Comparison of ENCODE assay signal across 8 mouse cellular contexts in the genomic region with DNA sequence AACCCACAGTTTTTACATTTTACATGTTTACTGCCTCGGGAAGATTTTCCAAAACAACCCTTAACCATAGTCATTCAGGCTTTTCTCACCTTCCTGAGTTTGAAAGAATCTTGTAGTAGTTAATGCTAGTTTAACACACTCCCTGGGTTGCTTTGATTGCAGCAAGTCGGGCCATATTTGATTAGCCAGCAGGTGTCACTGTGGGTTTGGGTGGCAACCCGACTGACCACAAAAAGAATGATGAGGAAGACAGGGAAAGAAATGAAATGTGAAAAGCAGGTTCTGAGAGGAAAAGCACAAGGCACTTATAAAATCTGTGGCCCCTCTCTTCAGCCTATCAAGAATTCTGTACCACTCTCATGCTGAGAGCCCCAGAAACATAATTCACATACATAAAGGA.
DNase-seq lines count a peak whose midpoint lies in the region; ATAC-seq and TF ChIP-seq lines count a peak whose summit lies in the region.

No protein-coding gene starts in this region.

- peak; percentile 54 for TF ChIP-seq CTCF in E14TG2a.4 (conservative IDR thresholded peaks at IDR 0.05; ENCODE audit: low read length)
- TF ChIP-seq CTCF in lung, postnatal 0 days (IDR thresholded peaks at IDR 0.05), result peak; percentile 87
- peak; percentile 93 for TF ChIP-seq CTCF in stomach, postnatal 0 days (IDR thresholded peaks at IDR 0.05; ENCODE audit: low read depth)

- no peak for ATAC-seq in lung, postnatal 0 days
- ATAC-seq in stomach, postnatal 0 days (ENCODE audit: low FRiP score, low TSS enrichment), result no peak

- WGBS in lung, postnatal 0 days, result 3% methylated on average over 3 of the region's 3 CpGs
- WGBS in stomach, postnatal 0 days, result 3% methylated on average over 3 of the region's 3 CpGs

- H3K4me3 ChIP-seq in E14TG2a.4 (replicated peaks; ENCODE audit: low read length), result no peak overlapping the region
- H3K4me3 ChIP-seq in lung, postnatal 0 days (ENCODE audit: low read depth, low read length), result no peak overlapping the region
- H3K4me3 ChIP-seq in stomach, postnatal 0 days (ENCODE audit: low read depth, low read length), result no peak overlapping the region

- peak; percentile 75 for DNase-seq in 3T3-L1 (ENCODE audit: low read depth, low spot score)
- peak; percentile 34 to 50 for DNase-seq in cerebellum, adult 18-20 months
- DNase-seq in gastrocnemius, adult 18-20 months (ENCODE audit: low spot score), result peak; percentile 69
- DNase-seq in kidney, postnatal 4 days, result peak; percentile 87
- peak; percentile 76 for DNase-seq in lung, postnatal 0 days (ENCODE audit: low spot score)
- DNase-seq in stomach, postnatal 0 days (ENCODE audit: low spot score), result peak; percentile 75
- DNase-seq in thymus, adult 18-20 months, result no peak

- H3K27ac ChIP-seq in lung, postnatal 0 days (ENCODE audit: low read length), result no peak overlapping the region
- no peak overlapping the region for H3K27ac ChIP-seq in stomach, postnatal 0 days (replicated peaks)

- H3K4me2 ChIP-seq in lung, postnatal 0 days (replicated peaks; ENCODE audit: low read depth, low read length), result no peak overlapping the region
- no peak overlapping the region for H3K4me2 ChIP-seq in stomach, postnatal 0 days (replicated peaks; ENCODE audit: low read depth)

- no peak overlapping the region for H3K9ac ChIP-seq in lung, postnatal 0 days (replicated peaks; ENCODE audit: low read depth)
- no peak overlapping the region for H3K9ac ChIP-seq in stomach, postnatal 0 days (ENCODE audit: low read length)

- no peaks in the 10 kb centered on the region for H3K9me3 ChIP-seq in E14TG2a.4 (ENCODE audit: low read length)
- no peaks in the 10 kb centered on the region for H3K9me3 ChIP-seq in lung, postnatal 0 days (ENCODE audit: low read length)
- no peaks in the 10 kb centered on the region for H3K9me3 ChIP-seq in stomach, postnatal 0 days (ENCODE audit: control insufficient read depth, low read length)

- H3K36me3 ChIP-seq in E14TG2a.4 (ENCODE audit: insufficient read depth, low read length), result no peaks in the 10 kb centered on the region
- no peaks in the 10 kb centered on the region for H3K36me3 ChIP-seq in lung, postnatal 0 days (ENCODE audit: insufficient read depth, low read length)
- no peaks in the 10 kb centered on the region for H3K36me3 ChIP-seq in stomach, postnatal 0 days (ENCODE audit: control insufficient read depth, insufficient read depth, low read length)

- H3K27me3 ChIP-seq in E14TG2a.4 (ENCODE audit: insufficient read depth, low read length), result no peaks in the 10 kb centered on the region
- H3K27me3 ChIP-seq in lung, postnatal 0 days (replicated peaks; ENCODE audit: insufficient read depth, low read length), result no peaks in the 10 kb centered on the region
- H3K27me3 ChIP-seq in stomach, postnatal 0 days (ENCODE audit: control insufficient read depth, insufficient read depth, low read length), result no peaks in the 10 kb centered on the region

- H3K4me1 ChIP-seq in E14TG2a.4 (replicated peaks; ENCODE audit: low read depth, low read length), result no peaks in the 10 kb centered on the region
- peaks cover 9% of the 10 kb centered on the region; the same call in 1 of the 2 replicates for H3K4me1 ChIP-seq in lung, postnatal 0 days (ENCODE audit: insufficient read depth, low read depth, low read length)
- H3K4me1 ChIP-seq in stomach, postnatal 0 days (replicated peaks; ENCODE audit: control insufficient read depth, insufficient read depth), result no peaks in the 10 kb centered on the region; the same call in 1 of the 2 replicates

- no peak for TF ChIP-seq EP300 in lung, postnatal 0 days (IDR thresholded peaks at IDR 0.05)
- TF ChIP-seq EP300 in stomach, postnatal 0 days (optimal IDR thresholded peaks at IDR 0.05), result no peak

Comparison
In these comparisons a context has a peak if more than half of its experiments do, and no peak if none do; other contexts are left out.
1. DNase-seq: peak in 3T3-L1 (single experiment), cerebellum, adult 18-20 months (2 of 2), gastrocnemius, adult 18-20 months (single experiment), kidney, postnatal 4 days (2 of 2), lung, postnatal 0 days (single experiment) and stomach, postnatal 0 days (single experiment); none in thymus, adult 18-20 months (0 of 2).
2. Peak in every context shown above with its lines, with median percentiles within 50 percentile points of each other: CTCF ChIP-seq.